Mouse (Mus musculus) forebrain, postnatal 0 days (tissue): Measurements from ENCODE around the gene Pbx1. TPM values are rescaled to one million over a fixed set of nuclear protein-coding genes. Genes with fewer than 3 reads are reported as not detected.
A peak's percentile ranks its signal among the peaks of the same experiment; 100 is the strongest.

Experiments
- ATAC-seq: fragments of 200-750 bp; cut with Nextera tagmentation; 2 replicates; pipeline ENCODE4 v1.8.0; 2017; ENCODE audit warnings: mild to moderate bottlenecking, moderate library complexity
- DNase-seq: peaks from one replicate; pipeline ENCODE4 v3.0.0-alpha.2; 2015
- H3K27ac ChIP-seq: fragments of 300-500 bp; sonication (generic); 2 replicates; pipeline ENCODE4 v1.5.1; 2014; ENCODE audit warnings: low read depth, mild to moderate bottlenecking, antibody characterized with exemption, low read length, moderate library complexity, mixed read lengths
- H3K27me3 ChIP-seq: fragments of 300-500 bp; sonication (generic); 2 replicates; pipeline ENCODE4 v1.6.1; 2014; ENCODE audit warnings: mild to moderate bottlenecking, low read length, mixed read lengths; ENCODE audit not compliant: insufficient read depth
- H3K36me3 ChIP-seq: fragments of 300-500 bp; sonication (generic); 2 replicates; pipeline ENCODE4 v1.6.1; 2014; ENCODE audit warnings: mild to moderate bottlenecking, moderate library complexity; ENCODE audit not compliant: insufficient read depth
- H3K4me1 ChIP-seq: fragments of 300-500 bp; sonication (generic); 2 replicates; pipeline ENCODE4 v1.6.1; 2014; ENCODE audit warnings: antibody characterized with exemption; ENCODE audit not compliant: insufficient read depth
- H3K4me2 ChIP-seq: fragments of 300-500 bp; sonication (generic); 2 replicates; pipeline ENCODE4 v1.6.1; 2014; ENCODE audit warnings: low read depth, mild to moderate bottlenecking, moderate library complexity
- H3K4me3 ChIP-seq: fragments of 300-500 bp; sonication (generic); 2 replicates; pipeline ENCODE4 v1.5.1; 2014; ENCODE audit warnings: low read depth, low read length, mixed read lengths
- H3K9ac ChIP-seq: fragments of 300-500 bp; sonication (generic); 2 replicates; pipeline ENCODE4 v1.6.1; 2014; ENCODE audit warnings: mild to moderate bottlenecking
- H3K9me3 ChIP-seq: fragments of 300-500 bp; sonication (generic); 2 replicates; pipeline ENCODE4 v1.6.1; 2016; ENCODE audit warnings: low read length
- CTCF ChIP-seq: sonication (generic); IDR thresholded peaks from 2 replicates; pipeline ENCODE4 v1.5.1; 2016; ENCODE audit warnings: antibody characterized with exemption, control low read depth, low read depth
- WGBS: fragments of 180-500 bp; shearing (Covaris S2); extraction: QIAGEN DNeasy Blood & Tissue Kit; methylation state at CpG from one replicate; pipeline ENCODE4 v1.1.7; 2014; 5-methylcytosine and 5-hydroxymethylcytosine counted together
- polyA plus RNA-seq: library from polyadenylated mRNA; unstranded; fragments of >200 nt; fragmentation: Nextera tagmentation; extraction: Ambion mirVana; gene quantifications from 2 replicates; pipeline ENCODE4 v1.2.1, GENCODE M21; 2015
- total RNA-seq: library from RNA; depleted of rRNA; stranded (reverse); fragments of >200 nt; gene quantifications from 2 replicates; pipeline ENCODE4 v1.2.3, GENCODE M21; 2014

Pbx1 gene
- total and polyA plus RNA-seq, 2 experiments from 2014 or later = 60.5 to 95.9 TPM

DNA sequence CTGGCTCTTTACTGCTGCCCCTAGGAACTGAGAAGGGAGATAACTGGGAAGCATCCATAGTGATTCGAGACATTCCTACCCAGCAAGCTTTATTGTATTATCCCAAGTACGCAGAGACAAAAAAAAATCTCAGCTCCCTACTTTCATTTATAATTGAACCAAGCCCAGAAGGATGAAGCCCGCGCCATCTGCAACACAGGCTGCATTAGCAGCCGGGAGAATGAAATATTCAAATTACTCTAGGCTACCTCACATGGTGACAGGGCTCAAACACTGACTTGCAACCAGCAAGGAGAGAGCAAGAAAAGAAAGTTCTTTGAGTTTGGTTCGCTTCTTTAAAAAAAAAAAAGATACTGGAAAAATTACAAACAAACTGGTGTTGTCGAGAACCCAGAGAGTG, 191.2 kb downstream of the Pbx1 start:
- Histone ChIP-seq H3K4me3 (no peak overlapping the region), H3K4me1 (peaks cover 51% of the 10 kb centered on the region), H3K9ac (no peak overlapping the region), H3K9me3 (no peaks in the 10 kb centered on the region), H3K36me3 (no peaks in the 10 kb centered on the region), H3K4me2 (peak overlapping the region; percentile 37; the same call in 1 of the 2 replicates), H3K27me3 (no peaks in the 10 kb centered on the region), H3K27ac (peak overlapping the region; percentile 81)
- peak; percentile 81 for ATAC-seq
- 8% methylated on average over 7 of the region's 7 CpGs for WGBS
- DNase-seq = peak; percentile 86
- no peak for TF ChIP-seq CTCF

DNA sequence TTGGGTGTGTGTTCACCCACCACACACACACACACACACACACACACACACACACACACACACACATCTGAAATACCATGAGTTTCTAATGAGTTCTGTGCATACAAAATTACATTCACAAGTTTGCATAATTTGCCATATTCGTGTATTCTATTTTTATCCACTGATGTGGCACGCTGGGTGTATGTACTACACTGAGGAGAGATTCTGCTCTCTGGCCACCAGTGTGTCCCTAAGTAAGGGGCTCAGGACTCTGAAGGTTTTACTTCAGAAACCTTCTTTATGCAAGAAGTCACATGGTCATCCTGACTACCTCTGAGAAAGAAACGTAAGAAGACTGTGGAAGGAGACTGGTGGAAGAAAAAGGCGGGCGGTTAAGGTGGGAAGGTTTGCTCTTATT, 191.7 kb downstream of the Pbx1 start:
- peak overlapping the region; percentile 37; the same call in 1 of the 2 replicates for H3K4me2 ChIP-seq

DNA sequence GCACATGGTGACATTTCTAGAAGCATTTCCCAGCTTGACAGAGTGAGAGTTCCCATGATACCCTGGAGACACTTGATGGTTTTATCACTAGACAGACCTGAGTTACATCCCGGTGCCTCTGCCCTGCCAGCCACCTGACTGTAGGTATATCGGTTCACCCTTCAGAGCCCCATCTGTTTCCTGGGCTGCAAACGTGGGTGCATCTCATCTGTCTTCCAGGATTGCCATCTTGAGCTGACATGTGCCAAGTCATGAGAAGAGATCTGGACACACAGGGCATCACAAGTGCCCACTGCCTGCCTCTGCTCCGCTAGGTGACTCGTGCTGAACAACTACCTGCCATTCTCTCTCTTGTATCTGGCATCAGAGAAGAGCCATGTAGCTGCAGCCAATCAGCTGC, 196.0 kb downstream of the Pbx1 start:
- 61% methylated on average over 5 of the region's 5 CpGs for WGBS

More for the DNA sequence above, 191.7 kb downstream of the Pbx1 start:
- 35% methylated on average over 5 of the region's 5 CpGs for WGBS
- Histone ChIP-seq H3K36me3 (no peaks in the 10 kb centered on the region), H3K4me3 (no peak overlapping the region), H3K9ac (no peak overlapping the region), H3K4me1 (peaks cover 47% of the 10 kb centered on the region), H3K27ac (peak overlapping the region; percentile 81), H3K9me3 (no peaks in the 10 kb centered on the region), H3K27me3 (no peaks in the 10 kb centered on the region)
- ATAC-seq (peak; percentile 38), DNase-seq (peak; percentile 52)
- no peak for TF ChIP-seq CTCF

DNA sequence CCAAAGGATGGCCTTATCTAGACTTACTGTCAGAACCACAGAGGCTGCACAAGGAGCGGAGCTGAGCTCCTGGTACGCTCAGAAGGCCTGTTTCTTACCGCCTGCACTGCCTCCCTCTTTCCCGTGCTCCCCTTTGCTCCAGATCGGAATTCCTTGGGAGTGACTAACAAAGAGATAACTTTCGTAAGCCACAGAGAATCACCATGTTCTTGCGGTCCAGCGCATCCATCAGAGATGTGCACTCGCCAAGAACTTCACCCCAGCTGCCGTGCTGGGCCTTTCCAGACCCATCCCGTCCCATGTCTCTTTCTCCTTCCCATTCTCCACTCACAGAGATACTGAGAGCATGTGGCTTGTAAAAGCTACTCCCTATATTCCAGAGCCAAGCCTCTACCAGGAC, 197.7 kb downstream of the Pbx1 start:
- Histone ChIP-seq H3K27me3 (no peaks in the 10 kb centered on the region), H3K4me1 (peaks cover 23% of the 10 kb centered on the region), H3K9me3 (no peaks in the 10 kb centered on the region), H3K4me2 (no peak overlapping the region), H3K36me3 (no peaks in the 10 kb centered on the region), H3K4me3 (no peak overlapping the region), H3K9ac (no peak overlapping the region), H3K27ac (peak overlapping the region; percentile 3; the same call in 1 of the 2 replicates)
- ATAC-seq (0 out of 2 replicates have a peak, but pooled peaks have one; percentile 18), DNase-seq (no peak)
- no peak for TF ChIP-seq CTCF
- 51% methylated on average over 11 of the region's 11 CpGs for WGBS

More for the DNA sequence above, 196.0 kb downstream of the Pbx1 start:
- Histone ChIP-seq H3K27ac (no peak overlapping the region), H3K9me3 (no peaks in the 10 kb centered on the region), H3K4me1 (peaks cover 24% of the 10 kb centered on the region), H3K27me3 (no peaks in the 10 kb centered on the region), H3K4me3 (no peak overlapping the region), H3K36me3 (no peaks in the 10 kb centered on the region), H3K9ac (no peak overlapping the region), H3K4me2 (no peak overlapping the region)
- no peak for TF ChIP-seq CTCF
- no peak for DNase-seq
- ATAC-seq = no peak

DNA sequence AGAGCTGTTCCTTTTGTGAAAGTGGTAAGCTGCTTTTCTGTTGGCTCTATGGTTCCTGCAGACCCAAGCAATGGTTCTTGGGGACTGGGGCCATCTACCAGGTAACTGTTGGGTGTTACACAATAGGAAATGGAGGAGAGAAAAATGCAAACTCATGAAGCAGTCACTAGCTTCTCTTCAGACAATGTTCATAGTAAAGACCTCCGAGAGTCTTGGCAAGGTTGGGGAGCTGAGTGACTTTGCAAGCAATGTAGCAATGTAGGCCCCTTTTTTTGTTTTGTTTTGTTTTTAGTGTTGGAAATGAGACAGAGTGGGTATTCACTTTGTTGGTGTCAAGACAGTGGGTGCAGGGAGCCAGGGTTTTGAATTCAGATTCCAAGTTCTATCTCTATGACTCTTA, 198.9 kb downstream of the Pbx1 start:
- DNase-seq (no peak), ATAC-seq (no peak)
- Histone ChIP-seq H3K4me3 (no peak overlapping the region), H3K27me3 (no peaks in the 10 kb centered on the region), H3K9ac (no peak overlapping the region), H3K27ac (no peak overlapping the region), H3K4me2 (no peak overlapping the region), H3K9me3 (no peaks in the 10 kb centered on the region), H3K36me3 (no peaks in the 10 kb centered on the region), H3K4me1 (peaks cover 23% of the 10 kb centered on the region)
- 81% methylated on average over 1 of the region's 1 CpGs for WGBS
- TF ChIP-seq CTCF = no peak

DNA sequence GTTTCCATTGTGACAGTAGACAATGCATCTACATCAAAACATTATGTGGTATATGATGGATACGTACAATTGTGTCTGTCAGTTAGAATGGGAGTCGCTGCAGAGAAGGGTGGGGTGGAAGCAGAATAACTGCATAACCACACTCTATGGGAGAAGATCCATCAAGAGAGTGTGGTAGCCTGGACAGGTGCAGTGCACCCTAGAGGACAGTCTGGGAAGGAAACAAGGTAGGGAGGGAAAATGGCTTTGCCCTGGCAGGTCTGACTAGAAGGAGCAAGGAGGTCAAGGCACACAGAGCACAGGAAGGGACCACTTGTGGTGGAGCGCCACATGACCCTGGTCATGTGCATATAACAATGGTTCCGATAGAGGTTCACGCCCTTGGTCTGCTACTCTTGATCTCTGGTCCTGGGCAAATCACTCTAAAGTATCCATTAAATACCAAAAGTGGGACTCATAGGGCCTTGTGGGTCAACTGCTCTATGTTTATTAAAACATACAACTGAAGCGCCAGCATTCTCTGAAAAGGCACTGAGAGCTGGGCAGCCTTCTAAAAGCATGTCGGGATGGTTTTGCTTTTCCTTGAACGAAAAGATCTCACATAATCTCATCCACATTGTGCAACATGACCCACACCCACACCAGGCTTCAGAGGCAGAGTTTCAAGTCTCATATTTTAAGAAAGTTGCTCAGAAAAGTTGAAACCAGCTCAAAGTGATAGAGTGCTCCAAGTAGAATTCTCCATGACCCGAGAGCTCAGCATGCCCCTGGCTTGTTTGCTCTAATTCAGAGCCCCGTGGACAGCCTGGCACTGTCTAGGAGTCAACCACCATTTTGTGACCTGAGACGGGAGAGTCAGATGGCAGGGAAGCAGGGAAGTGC, 200.3 kb downstream of the Pbx1 start:
- H3K4me3 ChIP-seq = no peak overlapping the region
- no peak overlapping the region for H3K4me2 ChIP-seq
- H3K4me1 ChIP-seq = peaks cover 21% of the 10 kb centered on the region
- H3K9ac ChIP-seq = no peak overlapping the region
- 89% methylated on average over 11 of the region's 11 CpGs for WGBS
- H3K27me3 ChIP-seq = no peaks in the 10 kb centered on the region
- no peak for DNase-seq
- TF ChIP-seq CTCF = peak; percentile 22; the same call in 1 of the 2 replicates
- ATAC-seq = no peak
- H3K36me3 ChIP-seq = no peaks in the 10 kb centered on the region
- H3K9me3 ChIP-seq = no peaks in the 10 kb centered on the region
- H3K27ac ChIP-seq = no peak overlapping the region

DNA sequence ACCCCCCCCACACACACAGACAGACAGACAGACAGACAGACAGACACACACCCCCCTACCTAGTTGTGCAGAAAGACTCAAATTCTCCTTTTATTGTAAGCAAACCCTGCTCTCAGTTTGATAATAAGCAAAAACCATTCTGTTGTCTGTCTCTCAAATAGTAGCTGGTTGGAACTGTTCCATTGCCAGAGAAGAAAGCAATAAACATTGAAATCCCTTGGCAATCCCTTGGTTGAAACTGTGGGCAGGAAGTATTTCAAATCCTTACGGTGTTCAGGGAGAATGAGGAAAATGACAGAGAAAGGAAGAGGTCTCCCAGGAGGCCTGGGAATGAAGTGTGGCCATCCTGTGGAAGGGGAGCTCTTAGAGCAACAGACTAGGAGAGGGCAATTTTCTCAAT, 201.2 kb downstream of the Pbx1 start:
- DNase-seq (no peak), ATAC-seq (no peak)
- H3K9me3 ChIP-seq = no peaks in the 10 kb centered on the region
- H3K4me2 ChIP-seq = no peak overlapping the region
- WGBS = 25% methylated on average over 1 of the region's 1 CpGs
- H3K27ac ChIP-seq = no peak overlapping the region
- no peaks in the 10 kb centered on the region for H3K36me3 ChIP-seq
- no peak overlapping the region for H3K4me3 ChIP-seq
- TF ChIP-seq CTCF = no peak
- no peak overlapping the region for H3K9ac ChIP-seq
- H3K4me1 ChIP-seq = peaks cover 16% of the 10 kb centered on the region
- H3K27me3 ChIP-seq = no peaks in the 10 kb centered on the region
